Mouse (Mus musculus) cerebellum, adult 8-10 months (tissue): ENCODE results near the gene Rgs5.

Experiments
- DNase-seq: peaks from one replicate; pipeline ENCODE4 v3.0.0; 2022

The Rgs5 gene

GRCm38 (mm10) chr1:169730599-169731100 lies 75.3 kb downstream of the Rgs5 start:
- no peak for DNase-seq

GRCm38 (mm10) chr1:169736139-169736538 lies 80.8 kb downstream of the Rgs5 start:
- no peak for DNase-seq

GRCm38 (mm10) chr1:169737231-169737630 lies 81.9 kb downstream of the Rgs5 start:
- no peak for DNase-seq

- no peak for DNase-seq
These were observed 85.8 kb downstream of the Rgs5 start for GRCm38 (mm10) chr1:169741147-169741546.
